ENCODE assay signal across 11 mouse cellular contexts in genomic region chr2:76362111-76362510, GRCm38 (mm10). TPM values are rescaled to one million over a fixed set of nuclear protein-coding genes. Genes with fewer than 3 reads are reported as not detected.
DNase-seq lines count a peak whose midpoint lies in the region; ATAC-seq and TF ChIP-seq lines count a peak whose summit lies in the region.
"Had no signal": no experiment of that assay in that cellular context is flagged by ENCODE, and none has a peak within 500 bp of the region (broad histone marks: within the 10 kb centered on the region; RNA-seq: fewer than 3 reads in every experiment).

No protein-coding gene starts in this region.

- H3K4me3 ChIP-seq in forebrain, postnatal 0 days (ENCODE audit: low read depth, low read length), result no peak overlapping the region
- no peak overlapping the region for H3K4me3 ChIP-seq in forebrain, embryonic 15.5 days
- H3K4me3 ChIP-seq in liver, embryonic 12.5 days, result no peak overlapping the region
- no peak overlapping the region for H3K4me3 ChIP-seq in ES-E14 (ENCODE audit: insufficient read depth in 1 of 2, low read depth in 1 of 2, low read length in 2 of 2, poor library complexity in 1 of 2, severe bottlenecking in 1 of 2)
- H3K4me3 ChIP-seq: embryonic facial prominence, embryonic 15.5 days; limb, embryonic 13.5 days; neural tube, embryonic 13.5 days had no signal

- no peaks in the 10 kb centered on the region for H3K27me3 ChIP-seq in forebrain, postnatal 0 days (ENCODE audit: insufficient read depth, low read length)
- no peaks in the 10 kb centered on the region for H3K27me3 ChIP-seq in forebrain, embryonic 15.5 days
- H3K27me3 ChIP-seq in liver, embryonic 12.5 days (replicated peaks), result no peaks in the 10 kb centered on the region
- H3K27me3 ChIP-seq: embryonic facial prominence, embryonic 15.5 days; limb, embryonic 13.5 days; neural tube, embryonic 13.5 days had no signal

- no peak for ATAC-seq in forebrain, postnatal 0 days
- no peak for ATAC-seq in forebrain, embryonic 15.5 days (replicated peaks)
- ATAC-seq in liver, embryonic 12.5 days, result no peak
- ATAC-seq in granulocyte monocyte progenitor cell, adult 5-6 weeks (replicated peaks; ENCODE audit: poor library complexity, severe bottlenecking), result 0 out of 2 replicates have a peak, but pooled peaks have one; percentile 40

- no peaks in the 10 kb centered on the region for H3K9me3 ChIP-seq in forebrain, postnatal 0 days (ENCODE audit: low read length)
- H3K9me3 ChIP-seq in forebrain, embryonic 15.5 days, result no peaks in the 10 kb centered on the region
- no peaks in the 10 kb centered on the region for H3K9me3 ChIP-seq in liver, embryonic 12.5 days (replicated peaks)
- no peaks in the 10 kb centered on the region for H3K9me3 ChIP-seq in ES-E14 (ENCODE audit: control insufficient read depth, insufficient read depth, low read depth, low read length)
- H3K9me3 ChIP-seq: embryonic facial prominence, embryonic 15.5 days; limb, embryonic 13.5 days; neural tube, embryonic 13.5 days had no signal

- 38% methylated on average over 2 of the region's 2 CpGs for WGBS in forebrain, postnatal 0 days
- 59% methylated on average over 2 of the region's 2 CpGs for WGBS in forebrain, embryonic 15.5 days
- 41% methylated on average over 2 of the region's 2 CpGs for WGBS in liver, embryonic 12.5 days (ENCODE audit: insufficient replicate concordance)

- H3K36me3 ChIP-seq in forebrain, postnatal 0 days (ENCODE audit: insufficient read depth), result no peaks in the 10 kb centered on the region
- no peaks in the 10 kb centered on the region for H3K36me3 ChIP-seq in forebrain, embryonic 15.5 days
- no peaks in the 10 kb centered on the region for H3K36me3 ChIP-seq in liver, embryonic 12.5 days
- H3K36me3 ChIP-seq in ES-E14 (ENCODE audit: control insufficient read depth, insufficient read depth, low read length, poor library complexity, severe bottlenecking), result no peaks in the 10 kb centered on the region
- H3K36me3 ChIP-seq: embryonic facial prominence, embryonic 15.5 days; limb, embryonic 13.5 days; neural tube, embryonic 13.5 days had no signal

- in situ Hi-C loops in ES-E14 (cut with MboI; ENCODE audit: low sequenced_read_pairs in 2 of 2, unreplicated experiment in 2 of 2), result no loop called here

- DNase-seq in forebrain, postnatal 0 days, result peak; percentile 55
- DNase-seq in liver (peak; percentile 15), ES-E14 (ENCODE audit: low read depth, low spot score) (peak; percentile 53)
- no peak for DNase-seq in yolk sac, embryonic 10.5 days (ENCODE audit: low spot score)
- DNase-seq in c-Kit-positive CD71-positive TER-119-positive erythroid progenitor cells, embryonic 14.5 days (ENCODE audit: low spot score), result no peak

- peak; percentile 71 for TF ChIP-seq CTCF in forebrain, postnatal 0 days (IDR thresholded peaks at IDR 0.05; ENCODE audit: low read depth)

- no peak overlapping the region for H3K4me2 ChIP-seq in forebrain, postnatal 0 days (ENCODE audit: low read depth)
- no peak overlapping the region for H3K4me2 ChIP-seq in forebrain, embryonic 15.5 days (replicated peaks)
- H3K4me2 ChIP-seq in liver, embryonic 12.5 days, result no peak overlapping the region
- H3K4me2 ChIP-seq: embryonic facial prominence, embryonic 15.5 days; limb, embryonic 13.5 days; neural tube, embryonic 13.5 days had no signal

- H3K27ac ChIP-seq in forebrain, postnatal 0 days (ENCODE audit: low read depth, low read length), result no peak overlapping the region
- H3K27ac ChIP-seq in forebrain, embryonic 15.5 days (replicated peaks), result no peak overlapping the region
- H3K27ac ChIP-seq in liver, embryonic 12.5 days, result no peak overlapping the region
- no peak overlapping the region for H3K27ac ChIP-seq in ES-E14 (ENCODE audit: insufficient read depth, low read depth, low read length, poor library complexity, severe bottlenecking)
- H3K27ac ChIP-seq: embryonic facial prominence, embryonic 15.5 days; limb, embryonic 13.5 days; neural tube, embryonic 13.5 days had no signal

- H3K9ac ChIP-seq in forebrain, postnatal 0 days, result no peak overlapping the region
- H3K9ac ChIP-seq in forebrain, embryonic 15.5 days (replicated peaks), result no peak overlapping the region
- H3K9ac ChIP-seq in liver, embryonic 12.5 days, result no peak overlapping the region
- no peak overlapping the region for H3K9ac ChIP-seq in ES-E14 (ENCODE audit: insufficient read depth, low read depth, low read length, poor library complexity, severe bottlenecking)
- H3K9ac ChIP-seq: embryonic facial prominence, embryonic 15.5 days; limb, embryonic 13.5 days; neural tube, embryonic 13.5 days had no signal

- H3K4me1 ChIP-seq in forebrain, postnatal 0 days (ENCODE audit: insufficient read depth), result no peaks in the 10 kb centered on the region
- no peaks in the 10 kb centered on the region for H3K4me1 ChIP-seq in forebrain, embryonic 15.5 days
- no peaks in the 10 kb centered on the region for H3K4me1 ChIP-seq in liver, embryonic 12.5 days
- no peaks in the 10 kb centered on the region for H3K4me1 ChIP-seq in ES-E14 (ENCODE audit: control insufficient read depth in 2 of 2, insufficient read depth in 2 of 2, low read length in 2 of 2, poor library complexity in 1 of 2)
- H3K4me1 ChIP-seq: embryonic facial prominence, embryonic 15.5 days; limb, embryonic 13.5 days; neural tube, embryonic 13.5 days had no signal

TF ChIP-seq in ES-E14, 5 proteins besides CTCF, POLR2A, EP300 and RAD21:
- TF ChIP-seq CHD2 (IDR thresholded peaks at IDR 0.05; ENCODE audit: low read depth, low read length) (no peak), ZC3H11A (IDR thresholded peaks at IDR 0.05; ENCODE audit: borderline replicate concordance, low read depth, low read length) (no peak), HCFC1 (IDR thresholded peaks at IDR 0.05; ENCODE audit: borderline replicate concordance, insufficient read depth, low read length) (no peak), MAFK (IDR thresholded peaks at IDR 0.05; ENCODE audit: insufficient read depth, low read depth, low read length) (no peak), ZNF384 (IDR thresholded peaks at IDR 0.05; ENCODE audit: low read depth, low read length) (no peak)

RNA-seq across cellular contexts. Expression of gene Cyct, which starts 1.9 kb away (rescaled TPM):
- total RNA-seq in forebrain, postnatal 0 days (2014; rRNA removed), result not detected in 2 replicates
- polyA plus RNA-seq in forebrain, postnatal 0 days (2015; fragmentation: Nextera tagmentation; extraction: Ambion mirVana), result 0.34 TPM in 1 of 2 replicates, not detected in the other
- 0.37 TPM in 1 of 2 replicates, not detected in the other for polyA plus RNA-seq in forebrain, embryonic 15.5 days (2015; fragmentation: Nextera tagmentation; extraction: Ambion mirVana)
- not detected in 2 replicates for polyA plus RNA-seq in liver, embryonic 12.5 days (2016; fragmentation: Nextera tagmentation; extraction: Ambion mirVana)
- total RNA-seq in ES-E14 (2012; rRNA removed), result 8.9 and 9.3 TPM in 2 replicates
- not detected in 2 replicates for total RNA-seq in granulocyte monocyte progenitor cell, adult 5-6 weeks (2014; fragmentation: Nextera tagmentation)
- total RNA-seq in granulocyte monocyte progenitor cell, adult 5-6 weeks (2017), result not detected in 2 replicates
- polyA plus RNA-seq: embryonic facial prominence, embryonic 15.5 days; limb, embryonic 13.5 days; neural tube, embryonic 13.5 days had no signal

RNA-seq across cellular contexts. Expression of gene Rbm45, which starts 7.7 kb away (rescaled TPM):
- total RNA-seq in forebrain, postnatal 0 days (2014; rRNA removed), result 44.9 and 50.1 TPM in 2 replicates
- 17.1 TPM in 2 replicates for polyA plus RNA-seq in forebrain, postnatal 0 days (2015; fragmentation: Nextera tagmentation; extraction: Ambion mirVana)
- polyA plus RNA-seq in forebrain, embryonic 15.5 days (2015; fragmentation: Nextera tagmentation; extraction: Ambion mirVana), result 18.3 and 19.7 TPM in 2 replicates
- 7.9 and 9.0 TPM in 2 replicates for polyA plus RNA-seq in liver, embryonic 12.5 days (2016; fragmentation: Nextera tagmentation; extraction: Ambion mirVana)
- 27.5 and 35.3 TPM in 2 replicates for total RNA-seq in ES-E14 (2012; rRNA removed)
- total RNA-seq in granulocyte monocyte progenitor cell, adult 5-6 weeks (2014; fragmentation: Nextera tagmentation), result 20.0 and 21.8 TPM in 2 replicates
- 45.1 and 49.8 TPM in 2 replicates for total RNA-seq in granulocyte monocyte progenitor cell, adult 5-6 weeks (2017)

RNA-seq across cellular contexts. Expression of gene Pde11a, which starts 23.5 kb away (rescaled TPM):
- total RNA-seq in forebrain, postnatal 0 days (2014; rRNA removed), result 0.86 and 1.2 TPM in 2 replicates
- polyA plus RNA-seq in forebrain, postnatal 0 days (2015; fragmentation: Nextera tagmentation; extraction: Ambion mirVana), result 0.43 and 1.0 TPM in 2 replicates
- 0.32 and 0.59 TPM in 2 replicates for polyA plus RNA-seq in forebrain, embryonic 15.5 days (2015; fragmentation: Nextera tagmentation; extraction: Ambion mirVana)
- polyA plus RNA-seq in liver, embryonic 12.5 days (2016; fragmentation: Nextera tagmentation; extraction: Ambion mirVana), result 0.07 and 0.12 TPM in 2 replicates
- 0.27 and 0.37 TPM in 2 replicates for total RNA-seq in ES-E14 (2012; rRNA removed)
- total RNA-seq in granulocyte monocyte progenitor cell, adult 5-6 weeks (2014; fragmentation: Nextera tagmentation), result not detected in 2 replicates
- not detected in 2 replicates for total RNA-seq in granulocyte monocyte progenitor cell, adult 5-6 weeks (2017)

RNA-seq across cellular contexts. Expression of gene Osbpl6, which starts 44.2 kb away (rescaled TPM):
- total RNA-seq in forebrain, postnatal 0 days (2014; rRNA removed), result 16.2 and 17.1 TPM in 2 replicates
- 19.5 and 21.6 TPM in 2 replicates for polyA plus RNA-seq in forebrain, postnatal 0 days (2015; fragmentation: Nextera tagmentation; extraction: Ambion mirVana)
- polyA plus RNA-seq in forebrain, embryonic 15.5 days (2015; fragmentation: Nextera tagmentation; extraction: Ambion mirVana), result 19.4 and 24.6 TPM in 2 replicates
- polyA plus RNA-seq in liver, embryonic 12.5 days (2016; fragmentation: Nextera tagmentation; extraction: Ambion mirVana), result 1.5 and 1.9 TPM in 2 replicates
- total RNA-seq in ES-E14 (2012; rRNA removed), result 0.45 and 1.6 TPM in 2 replicates
- total RNA-seq in granulocyte monocyte progenitor cell, adult 5-6 weeks (2014; fragmentation: Nextera tagmentation), result not detected in 2 replicates
- not detected in 2 replicates for total RNA-seq in granulocyte monocyte progenitor cell, adult 5-6 weeks (2017)

Comparison
In these comparisons a context has a peak if more than half of its experiments do, and no peak if none do; other contexts are left out.
1. DNase-seq: peak in forebrain, postnatal 0 days (single experiment), liver (single experiment) and ES-E14 (single experiment); none in yolk sac, embryonic 10.5 days (single experiment) and c-Kit-positive CD71-positive TER-119-positive erythroid progenitor cells, embryonic 14.5 days (single experiment).